Mouse (Mus musculus) liver, embryonic 16.5 days (tissue): ENCODE data around the gene Cpm. TPM values are rescaled to one million over a fixed set of nuclear protein-coding genes. Genes with fewer than 3 reads are reported as not detected.

ENCODE experiments used
- ATAC-seq: fragments of 200-750 bp; cut with Nextera tagmentation; 2 replicates; pipeline ENCODE4 v1.8.0; 2017; ENCODE audit warnings: low read depth, mild to moderate bottlenecking, moderate number of reproducible peaks, moderate library complexity
- H3K27ac ChIP-seq: fragments of 300-500 bp; sonication (generic); 2 replicates; pipeline ENCODE4 v1.5.1; 2014; ENCODE audit warnings: mild to moderate bottlenecking, low read length
- H3K27me3 ChIP-seq: fragments of 300-500 bp; sonication (generic); 2 replicates; pipeline ENCODE4 v1.6.1; 2014; ENCODE audit warnings: low read depth, low read length, mixed read lengths; ENCODE audit not compliant: control insufficient read depth, insufficient read depth
- H3K36me3 ChIP-seq: fragments of 300-500 bp; sonication (generic); 2 replicates; pipeline ENCODE4 v1.6.1; 2014; ENCODE audit warnings: mild to moderate bottlenecking; ENCODE audit not compliant: control insufficient read depth, insufficient read depth
- H3K4me1 ChIP-seq: fragments of 300-500 bp; sonication (generic); 2 replicates; pipeline ENCODE4 v1.6.1; 2014; ENCODE audit warnings: low read depth, low read length, mixed read lengths; ENCODE audit not compliant: control insufficient read depth
- H3K4me2 ChIP-seq: fragments of 300-500 bp; sonication (generic); 2 replicates; pipeline ENCODE4 v1.6.1; 2014; ENCODE audit warnings: low read depth, low read length, mixed read lengths
- H3K4me3 ChIP-seq: fragments of 300-500 bp; sonication (generic); 2 replicates; pipeline ENCODE4 v1.5.1; 2014; ENCODE audit warnings: low read depth, mild to moderate bottlenecking, low read length
- H3K9ac ChIP-seq: fragments of 300-500 bp; sonication (generic); 2 replicates; pipeline ENCODE4 v1.6.1; 2014; ENCODE audit warnings: low read depth, low read length
- H3K9me3 ChIP-seq: fragments of 300-500 bp; sonication (generic); replicated peaks from 2 replicates; pipeline ENCODE4 v1.6.1; 2016; ENCODE audit warnings: low read length; ENCODE audit not compliant: control insufficient read depth
- WGBS: fragments of 180-500 bp; shearing (Covaris S2); extraction: QIAGEN DNeasy Blood & Tissue Kit; methylation state at CpG from one replicate; pipeline ENCODE4 v1.1.7; 2014; ENCODE audit not compliant: insufficient replicate concordance; 5-methylcytosine and 5-hydroxymethylcytosine counted together
- polyA plus RNA-seq: library from polyadenylated mRNA; unstranded; fragments of >200 nt; fragmentation: Nextera tagmentation; extraction: Ambion mirVana; gene quantifications from 2 replicates; pipeline ENCODE4 v1.2.1, GENCODE M21; 2015

The Cpm gene
- polyA plus RNA-seq, 1 experiment from 2014 or later = 61.6 TPM

GRCm38 (mm10) chr10:117717583-117717982 is 88.3 kb downstream of the Cpm start:
- no peaks in the 10 kb centered on the region for H3K9me3 ChIP-seq
- 14% methylated on average over 4 of the region's 4 CpGs for WGBS
- no peak overlapping the region for H3K9ac ChIP-seq
- H3K27ac ChIP-seq = no peak overlapping the region; the same call in 1 of the 2 replicates
- H3K4me3 ChIP-seq = no peak overlapping the region
- H3K27me3 ChIP-seq = no peaks in the 10 kb centered on the region
- no peak overlapping the region for H3K4me2 ChIP-seq
- ATAC-seq = peak; percentile 66
- no peaks in the 10 kb centered on the region for H3K36me3 ChIP-seq
- peaks cover 2% of the 10 kb centered on the region for H3K4me1 ChIP-seq

GRCm38 (mm10) chr10:117718161-117719119 is 89.1 kb downstream of the Cpm start:
- H3K9me3 ChIP-seq = no peaks in the 10 kb centered on the region
- no peaks in the 10 kb centered on the region for H3K27me3 ChIP-seq
- H3K27ac ChIP-seq = no peak overlapping the region; the same call in 1 of the 2 replicates
- no peak overlapping the region for H3K9ac ChIP-seq
- WGBS = 58% methylated on average over 19 of the region's 19 CpGs
- no peak overlapping the region for H3K4me3 ChIP-seq
- no peak overlapping the region for H3K4me2 ChIP-seq
- peak; percentile 11; the same call in 1 of the 2 replicates for ATAC-seq
- peaks cover 2% of the 10 kb centered on the region for H3K4me1 ChIP-seq
- no peaks in the 10 kb centered on the region for H3K36me3 ChIP-seq

DNA sequence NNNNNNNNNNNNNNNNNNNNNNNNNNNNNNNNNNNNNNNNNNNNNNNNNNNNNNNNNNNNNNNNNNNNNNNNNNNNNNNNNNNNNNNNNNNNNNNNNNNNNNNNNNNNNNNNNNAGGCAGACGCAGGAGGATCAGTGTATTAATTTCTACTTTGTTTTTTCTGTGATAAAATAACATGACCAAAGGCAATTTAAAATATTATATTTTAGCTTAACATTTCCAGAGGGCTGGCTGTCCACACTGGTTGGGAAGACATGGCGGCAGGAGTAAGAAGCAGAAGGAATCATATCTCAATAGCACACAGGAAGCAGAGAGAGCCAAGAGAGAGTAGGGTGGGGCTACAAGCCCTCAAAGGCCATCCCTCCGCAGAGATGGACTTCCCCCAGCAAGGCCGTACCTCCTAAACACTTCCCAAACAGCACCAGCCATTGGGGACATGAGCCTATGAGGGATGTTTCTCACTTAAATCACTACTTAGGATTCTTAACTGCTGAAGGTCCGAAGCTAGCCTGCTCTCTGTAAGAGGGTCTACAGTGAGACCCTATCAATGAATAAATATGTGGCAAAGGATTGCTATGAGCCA is 94.9 kb downstream of the Cpm start:
- H3K27ac ChIP-seq = no peak overlapping the region
- no peak for ATAC-seq

DNA sequence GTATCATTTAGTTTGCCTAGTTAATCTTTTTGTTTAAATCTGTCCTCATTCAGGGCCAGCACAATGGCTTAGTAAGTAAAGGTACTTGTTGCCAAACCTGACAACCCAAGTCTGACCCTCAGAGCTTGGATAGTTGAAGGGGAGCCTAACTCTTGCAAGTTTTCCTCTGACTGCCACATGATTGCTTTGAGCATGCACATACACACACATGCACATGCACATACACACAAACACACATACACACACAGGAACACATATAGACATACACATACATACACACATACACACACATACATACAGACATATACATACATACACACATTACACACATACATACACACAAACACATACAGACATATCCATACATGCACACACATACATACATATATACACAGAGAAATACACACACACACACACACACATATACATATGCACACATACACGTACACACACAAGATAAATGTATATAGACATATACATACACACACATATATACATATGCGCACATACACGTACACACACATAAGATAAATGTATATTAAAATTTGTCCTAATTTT is 95.6 kb downstream of the Cpm start:
- whole genome bisulfite sequencing = 82% methylated on average over 3 of the region's 3 CpGs
- Histone ChIP-seq H3K9me3 (no peaks in the 10 kb centered on the region), H3K27ac (no peak overlapping the region), H3K36me3 (no peaks in the 10 kb centered on the region), H3K4me2 (no peak overlapping the region), H3K27me3 (no peaks in the 10 kb centered on the region), H3K4me1 (peaks cover 3% of the 10 kb centered on the region), H3K4me3 (no peak overlapping the region), H3K9ac (no peak overlapping the region)
- ATAC-seq = no peak

More for the DNA sequence above, 94.9 kb downstream of the Cpm start:
- no peak overlapping the region for H3K4me3 ChIP-seq
- H3K4me2 ChIP-seq = no peak overlapping the region
- H3K9me3 ChIP-seq = no peaks in the 10 kb centered on the region
- H3K4me1 ChIP-seq = no peaks in the 10 kb centered on the region
- H3K36me3 ChIP-seq = no peaks in the 10 kb centered on the region
- no peak overlapping the region for H3K9ac ChIP-seq
- H3K27me3 ChIP-seq = no peaks in the 10 kb centered on the region
- WGBS = 49% methylated on average over 5 of the region's 5 CpGs

- Histone ChIP-seq H3K9ac (no peak overlapping the region), H3K4me3 (no peak overlapping the region), H3K27me3 (no peaks in the 10 kb centered on the region), H3K9me3 (no peaks in the 10 kb centered on the region), H3K36me3 (no peaks in the 10 kb centered on the region), H3K4me2 (no peak overlapping the region), H3K4me1 (peaks cover 3% of the 10 kb centered on the region), H3K27ac (no peak overlapping the region)
- 55% methylated on average over 7 of the region's 7 CpGs for WGBS
- no peak for ATAC-seq
Observed at GRCm38 (mm10) chr10:117725671-117726070, 96.4 kb downstream of the Cpm start.

GRCm38 (mm10) chr10:117726350-117726749 is 97.0 kb downstream of the Cpm start:
- no peaks in the 10 kb centered on the region for H3K36me3 ChIP-seq
- WGBS = 74% methylated on average over 4 of the region's 4 CpGs

DNA sequence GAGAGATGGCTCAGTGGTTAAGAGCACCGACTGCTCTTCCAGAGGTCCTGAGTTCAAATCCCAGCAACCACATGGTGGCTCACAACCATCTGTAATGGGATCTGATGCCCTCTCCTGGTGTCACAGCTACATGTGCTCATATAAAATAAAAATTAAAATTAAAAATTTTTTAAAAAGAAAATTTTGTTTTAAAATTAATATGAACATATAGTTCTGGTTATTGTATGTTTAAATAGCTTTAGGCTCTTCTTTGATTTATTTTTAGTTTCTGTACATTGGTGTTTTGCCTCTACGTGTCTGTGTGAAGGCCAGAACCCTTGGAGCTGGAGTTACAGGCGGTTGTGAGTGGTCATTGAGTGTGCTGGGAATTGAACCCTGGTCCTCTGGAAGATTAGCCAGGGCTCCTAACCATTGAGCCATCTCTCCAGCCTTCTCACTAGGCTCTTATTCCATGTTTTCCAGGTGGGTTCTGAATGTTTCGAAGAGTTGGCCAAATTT is 97.6 kb downstream of the Cpm start:
- H3K9me3 ChIP-seq = no peaks in the 10 kb centered on the region
- WGBS = 75% methylated on average over 4 of the region's 4 CpGs
- H3K9ac ChIP-seq = no peak overlapping the region
- H3K4me3 ChIP-seq = no peak overlapping the region
- H3K36me3 ChIP-seq = no peaks in the 10 kb centered on the region
- peaks cover 11% of the 10 kb centered on the region for H3K4me1 ChIP-seq
- no peak overlapping the region for H3K27ac ChIP-seq
- no peak overlapping the region for H3K4me2 ChIP-seq
- no peaks in the 10 kb centered on the region for H3K27me3 ChIP-seq
- no peak for ATAC-seq

More at GRCm38 (mm10) chr10:117726350-117726749, 97.0 kb downstream of the Cpm start:
- no peak for ATAC-seq
- Histone ChIP-seq H3K4me1 (peaks cover 5% of the 10 kb centered on the region), H3K9me3 (no peaks in the 10 kb centered on the region), H3K27ac (no peak overlapping the region), H3K4me3 (no peak overlapping the region), H3K27me3 (no peaks in the 10 kb centered on the region), H3K4me2 (no peak overlapping the region), H3K9ac (no peak overlapping the region)

DNA sequence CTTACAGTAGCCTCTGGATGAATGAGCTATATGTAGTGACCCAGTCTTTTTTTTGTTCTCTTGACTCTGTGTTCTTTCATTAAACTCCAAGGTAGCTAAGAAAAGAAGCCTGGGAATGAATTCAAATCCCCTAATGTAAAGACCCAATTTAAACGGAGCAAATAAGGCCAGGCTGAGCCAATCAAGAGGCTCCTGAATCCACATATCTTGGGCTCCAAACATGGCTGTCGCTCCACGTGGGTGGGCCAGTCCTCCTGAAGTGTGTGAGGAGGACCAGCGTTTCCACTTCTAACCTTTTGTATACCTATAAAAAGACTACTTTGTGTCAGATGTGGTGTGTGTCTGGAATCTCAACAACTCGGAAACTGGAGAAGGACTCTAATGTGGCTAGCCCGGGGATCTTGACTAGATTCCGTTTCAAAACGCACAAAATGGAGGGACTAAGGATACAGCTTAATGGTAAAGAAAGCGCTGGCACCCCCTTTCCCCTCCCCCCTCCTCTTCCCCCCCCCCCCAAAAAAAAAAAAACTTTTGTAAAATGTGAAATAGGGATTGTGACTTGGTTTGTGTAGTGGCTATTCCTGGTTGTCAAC is 98.3 kb downstream of the Cpm start:
- WGBS = 67% methylated on average over 9 of the region's 9 CpGs
- no peak overlapping the region for H3K27ac ChIP-seq
- ATAC-seq = no peak

More for the DNA sequence above, 98.3 kb downstream of the Cpm start:
- Histone ChIP-seq H3K4me1 (peaks cover 17% of the 10 kb centered on the region), H3K27me3 (no peaks in the 10 kb centered on the region), H3K4me3 (no peak overlapping the region), H3K4me2 (no peak overlapping the region), H3K9me3 (no peaks in the 10 kb centered on the region), H3K36me3 (no peaks in the 10 kb centered on the region), H3K9ac (no peak overlapping the region)
